Mouse (Mus musculus): ENCODE results near the gene Hoxa13. TPM values are rescaled to one million over a fixed set of nuclear protein-coding genes. Genes with fewer than 3 reads are reported as not detected.

Gene Hoxa13
- total and polyA plus RNA-seq, 3 experiments: not detected

DNA sequence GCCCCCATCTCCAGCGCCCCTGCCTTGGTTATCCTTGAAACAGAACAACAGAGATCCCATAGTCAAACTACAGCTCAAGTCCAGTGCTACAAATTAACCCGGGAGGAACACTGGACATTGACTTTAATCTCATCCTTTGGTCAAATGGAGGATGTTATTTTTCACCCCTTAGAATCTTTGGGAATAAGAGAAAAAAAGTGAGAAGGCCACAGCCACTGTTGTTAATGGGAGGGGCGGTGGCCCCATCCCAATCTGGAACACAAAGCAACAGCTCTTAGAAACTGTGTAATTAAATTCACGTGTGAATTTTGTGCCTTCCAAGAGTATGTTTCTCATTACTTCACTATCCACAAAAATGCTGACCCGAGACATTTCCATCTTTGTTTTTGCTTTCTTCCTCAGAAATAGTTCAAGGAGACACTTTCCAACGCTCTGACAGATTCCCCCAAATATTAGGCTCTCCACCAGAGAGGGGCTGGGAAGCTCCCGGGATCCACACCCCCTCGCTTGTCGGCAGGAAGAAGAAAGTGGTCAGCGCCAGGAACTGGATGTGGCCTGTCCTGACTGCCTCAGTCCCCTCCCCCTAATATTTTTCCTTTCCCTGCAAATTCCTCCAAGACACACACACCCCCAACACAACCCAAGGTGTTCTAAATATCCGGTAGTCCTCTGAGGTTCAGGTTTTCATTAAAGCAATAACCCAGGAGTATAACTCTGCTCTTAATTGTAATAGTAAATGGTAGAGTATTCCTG is 33.0 kb downstream of the Hoxa13 start:
- H3K9ac ChIP-seq (ENCODE audit: control insufficient read depth, low read depth, low read length, poor library complexity, severe bottlenecking): no peak overlapping the region
- no peak for DNase-seq (ENCODE audit: low read depth, low spot score)
- no peak overlapping the region for H3K4me3 ChIP-seq (ENCODE audit: control insufficient read depth in 1 of 2, insufficient read depth in 1 of 2, low read depth in 2 of 2, low read length in 2 of 2)
- H3K4me1 ChIP-seq (ENCODE audit: control insufficient read depth in 1 of 2, insufficient read depth in 2 of 2, low read length in 2 of 2): no peaks in the 10 kb centered on the region
- H3K9me3 ChIP-seq (replicated peaks; ENCODE audit: insufficient read depth, low read length): no peaks in the 10 kb centered on the region
- H3K36me3 ChIP-seq (ENCODE audit: control insufficient read depth in 1 of 2, insufficient read depth in 2 of 2, low read length in 2 of 2): no peaks in the 10 kb centered on the region
- H3K27ac ChIP-seq (ENCODE audit: control insufficient read depth, low read depth, low read length): no peak overlapping the region
- no peaks in the 10 kb centered on the region for H3K27me3 ChIP-seq (ENCODE audit: control insufficient read depth in 1 of 2, insufficient read depth in 2 of 2, low read length in 2 of 2)
- TF ChIP-seq SIN3A (IDR thresholded peaks at IDR 0.05; ENCODE audit: low read length) (no peak), CHD2 (IDR thresholded peaks at IDR 0.05; ENCODE audit: low read length) (no peak), JUND (IDR thresholded peaks at IDR 0.05; ENCODE audit: low read depth, low read length) (no peak)
- no peaks in the 10 kb centered on the region for H3K79me2 ChIP-seq (ENCODE audit: control insufficient read depth, insufficient read depth, low read length, poor library complexity)

DNA sequence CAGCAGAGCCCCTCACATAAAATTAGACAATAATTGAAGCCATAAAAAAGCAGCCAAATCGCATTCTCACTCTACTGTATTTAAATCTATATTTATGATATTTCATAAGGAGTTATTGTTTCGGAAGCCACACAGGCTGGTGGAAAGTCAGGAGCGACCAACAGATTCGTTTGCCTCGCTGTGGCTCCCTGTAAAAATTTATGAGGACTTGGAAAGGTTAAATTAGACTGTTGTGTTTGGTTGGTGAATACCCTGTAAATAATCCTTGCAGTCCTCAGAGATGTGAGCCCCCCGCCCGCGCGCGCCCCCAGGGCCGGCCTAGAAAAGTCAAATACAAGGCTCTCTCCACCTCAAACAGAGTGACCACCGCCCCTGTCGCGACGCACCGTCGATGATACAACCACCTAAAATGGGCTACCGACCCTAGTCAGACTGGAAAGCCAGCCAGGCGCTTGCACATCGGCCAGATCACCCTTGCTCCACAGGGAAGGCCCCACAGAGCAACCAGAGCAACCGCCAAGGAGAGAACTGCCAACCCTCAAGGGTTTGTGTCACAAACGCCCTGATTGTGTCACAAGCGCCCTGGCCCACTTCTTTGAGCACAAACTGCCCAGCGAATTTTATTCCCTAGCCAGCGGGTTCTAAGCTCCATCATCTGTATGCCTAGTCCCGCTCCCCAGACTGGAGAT is 34.0 kb downstream of the Hoxa13 start:
- Histone ChIP-seq H3K27ac (ENCODE audit: control insufficient read depth, low read depth, low read length) (no peak overlapping the region), H3K4me1 (ENCODE audit: control insufficient read depth in 1 of 2, insufficient read depth in 2 of 2, low read length in 2 of 2) (no peaks in the 10 kb centered on the region), H3K36me3 (ENCODE audit: control insufficient read depth in 1 of 2, insufficient read depth in 2 of 2, low read length in 2 of 2) (no peaks in the 10 kb centered on the region), H3K9ac (ENCODE audit: control insufficient read depth, low read depth, low read length, poor library complexity, severe bottlenecking) (no peak overlapping the region), H3K9me3 (replicated peaks; ENCODE audit: insufficient read depth, low read length) (no peaks in the 10 kb centered on the region), H3K79me2 (ENCODE audit: control insufficient read depth, insufficient read depth, low read length, poor library complexity) (no peaks in the 10 kb centered on the region), H3K27me3 (ENCODE audit: control insufficient read depth in 1 of 2, insufficient read depth in 2 of 2, low read length in 2 of 2) (no peaks in the 10 kb centered on the region), H3K4me3 (ENCODE audit: control insufficient read depth in 1 of 2, insufficient read depth in 1 of 2, low read depth in 2 of 2, low read length in 2 of 2) (no peak overlapping the region)
- no peak for DNase-seq (ENCODE audit: low read depth, low spot score)
- no peak for TF ChIP-seq MEF2A (IDR thresholded peaks at IDR 0.05; ENCODE audit: extremely low read depth, insufficient replicate concordance, low read depth, low read length, poor library complexity, severe bottlenecking)
- TF ChIP-seq NELFE (IDR thresholded peaks at IDR 0.05; ENCODE audit: low read depth, low read length): no peak
- TF ChIP-seq MAZ (IDR thresholded peaks at IDR 0.05; ENCODE audit: low read depth, low read length): no peak
- TF ChIP-seq ZNF384 (IDR thresholded peaks at IDR 0.05; ENCODE audit: low read depth, low read length): no peak
- no peak for TF ChIP-seq ELF1 (IDR thresholded peaks at IDR 0.05; ENCODE audit: low read depth, low read length)
- TF ChIP-seq SMC3 (IDR thresholded peaks at IDR 0.05; ENCODE audit: low read depth, low read length): no peak
- no peak for TF ChIP-seq POLR2A (IDR thresholded peaks at IDR 0.05; ENCODE audit: control insufficient read depth in 1 of 2, insufficient read depth in 1 of 2, low read depth in 1 of 2, low read length in 2 of 2, poor library complexity in 1 of 2)
- no peak for TF ChIP-seq ZC3H11A (IDR thresholded peaks at IDR 0.05; ENCODE audit: low read depth, low read length)
